Mouse (Mus musculus) lung, postnatal 0 days (tissue): ENCODE results near the gene Gpr132.

Experiments
- CTCF ChIP-seq: IDR thresholded peaks from 2 replicates; pipeline ENCODE4 v1.5.1; 2016; ENCODE audit warnings: antibody characterized with exemption, mild to moderate bottlenecking
- EP300 ChIP-seq: IDR thresholded peaks from 2 replicates; pipeline ENCODE4 v1.6.1; 2016; ENCODE audit warnings: antibody characterized with exemption, mild to moderate bottlenecking, control low read depth

- TF ChIP-seq CTCF = no peak
- no peak for TF ChIP-seq EP300
Measured at GRCm38 (mm10) chr12:112830141-112830540, 37.9 kb downstream of the Gpr132 start.
